Mouse (Mus musculus): ENCODE measurements around the gene Shh.

- TF ChIP-seq CTCF (IDR thresholded peaks at IDR 0.05; ENCODE audit: low read depth, low read length), result no peak
- TF ChIP-seq GATA1 (IDR thresholded peaks at IDR 0.05; ENCODE audit: borderline replicate concordance, low read length), result no peak
- no peak for TF ChIP-seq TAL1 (conservative IDR thresholded peaks at IDR 0.05; ENCODE audit: low read depth, low read length)
- no peak for TF ChIP-seq POLR2AphosphoS5 (IDR thresholded peaks at IDR 0.05; ENCODE audit: insufficient replicate concordance, low read depth, low read length)
These were observed 47.3 kb downstream of the Shh start for GRCm38 (mm10) chr5:28419640-28420265.

Data from G1E (cell line).